Mouse (Mus musculus) monocyte, adult 2 months (primary cell): ENCODE measurements around the gene Gm8369.
"Not testable (repeated sequence)": the region's sequence is repeated elsewhere in the genome, so short reads cannot be mapped to it uniquely, and the experiment has no call there.

Experiments
- DNase-seq, 2 experiments: peaks; one replicate each; pipeline ENCODE4 v3.0.0; 2022; ENCODE audit warnings: low spot score in 2 of 2, low read depth in 1 of 2

The Gm8369 gene

GRCm38 (mm10) chr19:11485746-11486145 is at the start of gene Gm8369:
TSS of gene Gm8369 (plus strand) at chr19:11485938.
- DNase-seq: no peak

- no peak for DNase-seq
Observed at GRCm38 (mm10) chr19:11443338-11443737, 42.4 kb upstream of the Gm8369 start, which contains the start of gene Ms4a4b. TSS of gene Ms4a4b (plus strand) at chr19:11443553.

- no peak for DNase-seq
Observed at GRCm38 (mm10) chr19:11443964-11444363, 41.8 kb upstream of the Gm8369 start.

GRCm38 (mm10) chr19:11447238-11447637 is 38.5 kb upstream of the Gm8369 start:
- DNase-seq: no peak

GRCm38 (mm10) chr19:11459041-11459440 is 26.7 kb upstream of the Gm8369 start:
- not testable (repeated sequence) for DNase-seq

- DNase-seq: peak in 1 of 2 experiments; percentile 33
Observed at GRCm38 (mm10) chr19:11464795-11465194, 20.9 kb upstream of the Gm8369 start.

- DNase-seq: no peak
Observed at GRCm38 (mm10) chr19:11466471-11466870, 19.3 kb upstream of the Gm8369 start.

GRCm38 (mm10) chr19:11468361-11468760 is 17.4 kb upstream of the Gm8369 start:
- not testable (repeated sequence) for DNase-seq

GRCm38 (mm10) chr19:11469215-11469614 is 16.5 kb upstream of the Gm8369 start, which contains the start of gene Ms4a6c:
TSS of gene Ms4a6c (plus strand) at chr19:11469366.
- peak in 1 of 2 experiments; percentile 38 for DNase-seq

- no peak for DNase-seq
Observed at GRCm38 (mm10) chr19:11479714-11480113, 6.0 kb upstream of the Gm8369 start.

- no peak for DNase-seq
Observed at GRCm38 (mm10) chr19:11482684-11483083, 3.1 kb upstream of the Gm8369 start.

GRCm38 (mm10) chr19:11483941-11484340 is 1.8 kb upstream of the Gm8369 start:
- no peak for DNase-seq

- no peak for DNase-seq
Observed at GRCm38 (mm10) chr19:11484388-11484787, 1.4 kb upstream of the Gm8369 start.

- DNase-seq: no peak
Observed at GRCm38 (mm10) chr19:11485266-11485665, 472 bp upstream of the Gm8369 start.

- DNase-seq: no peak
Observed at GRCm38 (mm10) chr19:11486599-11486998, 861 bp downstream of the Gm8369 start.

- no peak for DNase-seq
Observed at GRCm38 (mm10) chr19:11491406-11492189, 5.9 kb downstream of the Gm8369 start.

- DNase-seq: no peak
Observed at GRCm38 (mm10) chr19:11492671-11493070, 6.9 kb downstream of the Gm8369 start.

- peak in 1 of 2 experiments; percentile 14 for DNase-seq
Observed at GRCm38 (mm10) chr19:11494519-11494918, 8.8 kb downstream of the Gm8369 start.

GRCm38 (mm10) chr19:11496361-11496760 is 10.6 kb downstream of the Gm8369 start:
- no peak for DNase-seq

- not testable (repeated sequence) for DNase-seq
Observed at GRCm38 (mm10) chr19:11497300-11497699, 11.6 kb downstream of the Gm8369 start.

GRCm38 (mm10) chr19:11500796-11501195 is 15.1 kb downstream of the Gm8369 start:
- no peak for DNase-seq

- no peak for DNase-seq
Observed at GRCm38 (mm10) chr19:11501326-11501725, 15.6 kb downstream of the Gm8369 start.

GRCm38 (mm10) chr19:11504857-11505256 is 19.1 kb downstream of the Gm8369 start:
- no peak for DNase-seq
